Mouse (Mus musculus) intestine, postnatal 0 days (tissue): ENCODE measurements around the gene Ect2. TPM values are rescaled to one million over a fixed set of nuclear protein-coding genes. Genes with fewer than 3 reads are reported as not detected.

Source experiments
- ATAC-seq: fragments of 200-750 bp; cut with Nextera tagmentation; 2 replicates; pipeline ENCODE4 v1.8.0; 2017; ENCODE audit warnings: mild to moderate bottlenecking, moderate TSS enrichment, moderate library complexity
- H3K27ac ChIP-seq: fragments of 300-500 bp; sonication (generic); 2 replicates; pipeline ENCODE4 v1.5.1; 2014; ENCODE audit warnings: mild to moderate bottlenecking, low read depth, low read length, moderate library complexity
- H3K27me3 ChIP-seq: fragments of 300-500 bp; sonication (generic); replicated peaks from 2 replicates; pipeline ENCODE4 v1.6.1; 2014; ENCODE audit warnings: low read length, mixed read lengths; ENCODE audit not compliant: control insufficient read depth, insufficient read depth
- H3K36me3 ChIP-seq: fragments of 300-500 bp; sonication (generic); 2 replicates; pipeline ENCODE4 v1.6.1; 2014; ENCODE audit warnings: mild to moderate bottlenecking, moderate library complexity; ENCODE audit not compliant: control insufficient read depth, insufficient read depth
- H3K4me1 ChIP-seq: fragments of 300-500 bp; sonication (generic); replicated peaks from 2 replicates; pipeline ENCODE4 v1.6.1; 2014; ENCODE audit warnings: antibody characterized with exemption, low read length, mixed read lengths; ENCODE audit not compliant: control insufficient read depth, insufficient read depth
- H3K4me2 ChIP-seq: fragments of 300-500 bp; sonication (generic); replicated peaks from 2 replicates; pipeline ENCODE4 v1.6.1; 2014; ENCODE audit warnings: low read depth, mild to moderate bottlenecking, moderate library complexity
- H3K4me3 ChIP-seq: fragments of 300-500 bp; sonication (generic); 2 replicates; pipeline ENCODE4 v1.5.1; 2014; ENCODE audit warnings: low read depth, low read length
- H3K9ac ChIP-seq: fragments of 300-500 bp; sonication (generic); 2 replicates; pipeline ENCODE4 v1.6.1; 2014; ENCODE audit warnings: mild to moderate bottlenecking, low read depth, low read length
- H3K9me3 ChIP-seq: fragments of 300-500 bp; sonication (generic); 2 replicates; pipeline ENCODE4 v1.6.1; 2016; ENCODE audit warnings: mixed run types; ENCODE audit not compliant: control insufficient read depth
- CTCF ChIP-seq: sonication (generic); IDR thresholded peaks from 2 replicates; pipeline ENCODE4 v1.5.1; 2016; ENCODE audit warnings: low read depth, mild to moderate bottlenecking, control low read depth, antibody characterized with exemption, moderate library complexity
- WGBS: fragments of 180-500 bp; shearing (Covaris S2); extraction: QIAGEN DNeasy Blood & Tissue Kit; methylation state at CpG from one replicate; pipeline ENCODE4 v1.1.7; 2014; 5-methylcytosine and 5-hydroxymethylcytosine counted together
- polyA plus RNA-seq: library from polyadenylated mRNA; unstranded; fragments of >200 nt; fragmentation: Nextera tagmentation; extraction: Ambion mirVana; gene quantifications from 2 replicates; pipeline ENCODE4 v1.2.1, GENCODE M21; 2015

Gene Ect2
- polyA plus RNA-seq, 1 experiment from 2014 or later: 9.1 TPM

GRCm38 (mm10) chr3:27086221-27086620 is 67.5 kb downstream of the Ect2 start:
- Histone ChIP-seq H3K27me3 (no peaks in the 10 kb centered on the region), H3K36me3 (peaks cover 16% of the 10 kb centered on the region), H3K4me3 (no peak overlapping the region), H3K4me2 (no peak overlapping the region), H3K9me3 (no peaks in the 10 kb centered on the region), H3K27ac (no peak overlapping the region), H3K9ac (no peak overlapping the region), H3K4me1 (no peaks in the 10 kb centered on the region)
- no peak for TF ChIP-seq CTCF
- WGBS: 96% methylated on average over 6 of the region's 6 CpGs
- no peak for ATAC-seq

DNA sequence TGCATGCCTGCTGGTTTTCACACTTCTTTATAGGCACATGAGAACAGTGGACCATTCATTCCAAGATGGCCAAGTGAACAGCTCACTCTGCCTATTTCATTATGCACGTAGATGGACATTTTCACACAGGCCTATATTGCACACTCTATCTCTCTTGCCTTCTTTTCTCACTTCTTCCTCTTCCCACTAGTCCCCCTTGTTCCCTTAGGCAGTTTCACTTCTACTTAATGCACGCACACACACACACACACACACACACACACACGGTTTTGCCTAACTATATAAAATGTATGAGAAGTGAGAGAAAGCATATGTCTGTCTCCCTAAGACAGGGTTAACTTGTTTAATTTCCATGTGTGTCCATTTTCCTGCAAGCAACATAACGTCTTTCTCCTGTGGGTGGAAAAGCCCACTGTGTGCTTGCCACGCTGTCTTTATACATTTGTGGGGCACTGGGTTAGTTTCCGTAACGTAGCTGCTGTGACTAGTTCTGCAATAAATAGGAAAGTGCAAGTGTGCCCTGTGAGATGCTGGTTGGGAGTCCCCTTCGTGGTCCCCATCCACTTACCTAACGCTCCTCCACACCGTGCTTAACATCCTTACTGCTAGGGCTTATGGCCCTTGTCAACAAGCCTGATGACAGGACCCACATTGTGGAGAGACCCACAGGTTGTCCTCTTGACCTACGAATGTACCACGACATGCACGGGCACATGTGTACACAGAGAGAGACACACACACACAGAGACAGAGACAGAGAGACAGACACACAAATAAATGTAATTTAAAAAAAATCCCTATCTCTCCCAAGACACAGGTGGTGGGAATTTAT is 72.2 kb downstream of the Ect2 start:
- no peak for TF ChIP-seq CTCF
- no peak overlapping the region for H3K9ac ChIP-seq
- WGBS: 83% methylated on average over 13 of the region's 13 CpGs
- no peak for ATAC-seq
- H3K27ac ChIP-seq: no peak overlapping the region
- H3K9me3 ChIP-seq: no peaks in the 10 kb centered on the region
- no peaks in the 10 kb centered on the region for H3K4me1 ChIP-seq
- H3K36me3 ChIP-seq: 0 out of 2 replicates have a peak, but pooled peaks cover 3% of the 10 kb centered on the region
- no peaks in the 10 kb centered on the region for H3K27me3 ChIP-seq
- no peak overlapping the region for H3K4me2 ChIP-seq
- no peak overlapping the region for H3K4me3 ChIP-seq

- no peak for TF ChIP-seq CTCF
- Histone ChIP-seq H3K4me1 (no peaks in the 10 kb centered on the region), H3K36me3 (no peaks in the 10 kb centered on the region), H3K4me3 (no peak overlapping the region), H3K9ac (no peak overlapping the region), H3K27me3 (no peaks in the 10 kb centered on the region), H3K9me3 (no peaks in the 10 kb centered on the region), H3K4me2 (no peak overlapping the region), H3K27ac (no peak overlapping the region)
- ATAC-seq: no peak
- 78% methylated on average over 7 of the region's 7 CpGs for WGBS
Measured at GRCm38 (mm10) chr3:27080061-27080770, 73.5 kb downstream of the Ect2 start.

- no peak for TF ChIP-seq CTCF
- no peak overlapping the region for H3K9ac ChIP-seq
- no peaks in the 10 kb centered on the region for H3K9me3 ChIP-seq
- WGBS: 66% methylated on average over 2 of the region's 2 CpGs
- no peaks in the 10 kb centered on the region for H3K27me3 ChIP-seq
- H3K4me2 ChIP-seq: no peak overlapping the region
- ATAC-seq: no peak
- H3K4me1 ChIP-seq: no peaks in the 10 kb centered on the region
- no peak overlapping the region for H3K4me3 ChIP-seq
- H3K36me3 ChIP-seq: no peaks in the 10 kb centered on the region
- no peak overlapping the region for H3K27ac ChIP-seq
Measured at GRCm38 (mm10) chr3:27073884-27074283, 79.8 kb downstream of the Ect2 start.

- 90% methylated on average over 4 of the region's 4 CpGs for WGBS
- Histone ChIP-seq H3K9ac (no peak overlapping the region), H3K27me3 (no peaks in the 10 kb centered on the region), H3K4me3 (no peak overlapping the region), H3K36me3 (no peaks in the 10 kb centered on the region), H3K4me2 (no peak overlapping the region), H3K4me1 (no peaks in the 10 kb centered on the region), H3K9me3 (no peaks in the 10 kb centered on the region), H3K27ac (no peak overlapping the region)
- no peak for TF ChIP-seq CTCF
- no peak for ATAC-seq
Measured at GRCm38 (mm10) chr3:27071706-27072105, 82.0 kb downstream of the Ect2 start.

DNA sequence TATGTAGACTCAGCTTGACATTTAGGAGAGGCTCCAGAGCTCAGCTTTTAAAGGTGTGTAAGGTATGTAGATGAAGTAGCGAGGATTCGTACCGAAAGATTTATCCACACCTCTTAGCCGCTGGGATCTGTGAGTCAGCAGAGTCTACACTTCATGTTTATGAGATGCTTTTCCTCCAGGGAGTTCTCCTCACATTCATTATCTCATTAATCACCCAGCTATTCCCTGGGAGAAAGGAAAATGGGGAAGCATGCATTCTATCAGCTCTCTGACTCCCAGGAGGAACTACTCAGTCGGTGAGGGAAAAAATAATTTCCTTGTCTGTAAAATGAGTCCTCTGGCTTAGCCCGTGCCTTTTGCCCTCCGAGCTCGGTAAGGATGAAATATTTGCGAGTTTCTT is 83.3 kb downstream of the Ect2 start:
- no peak overlapping the region for H3K4me2 ChIP-seq
- no peak for ATAC-seq

More for the DNA sequence above, 83.3 kb downstream of the Ect2 start:
- Histone ChIP-seq H3K9me3 (no peaks in the 10 kb centered on the region), H3K27ac (no peak overlapping the region), H3K36me3 (no peaks in the 10 kb centered on the region), H3K9ac (no peak overlapping the region), H3K27me3 (no peaks in the 10 kb centered on the region), H3K4me3 (no peak overlapping the region), H3K4me1 (no peaks in the 10 kb centered on the region)
- TF ChIP-seq CTCF: no peak
- 74% methylated on average over 9 of the region's 9 CpGs for WGBS
